Mouse (Mus musculus) megakaryocyte, adult 5-6 weeks (primary cell): ENCODE data around the gene Enoph1. TPM values are rescaled to one million over a fixed set of nuclear protein-coding genes. Genes with fewer than 3 reads are reported as not detected.

Source experiments
- ATAC-seq: 2 replicates; pipeline ENCODE4 v1.8.0; 2016; ENCODE audit warnings: mild to moderate bottlenecking, inconsistent platforms; ENCODE audit not compliant: poor library complexity, severe bottlenecking
- total RNA-seq, 2 experiments: library from RNA; stranded (forward) in 1 of 2; stranded (reverse) in 1 of 2; fragments of 153-499, 151-499 nt in 1 of 2; fragments of 221-1000, 200-1000 nt in 1 of 2; gene quantifications; 2 replicates each; pipeline versions ENCODE4 v1.2.3 to v1.2.4; 2015 to 2017

The Enoph1 gene
- total RNA-seq, 2 experiments from 2014 or later, result 35.1 to 36.5 TPM

- ATAC-seq, result peak; percentile 72
Observed at GRCm38 (mm10) chr5:100038714-100039601, 827 bp upstream of the Enoph1 start.

DNA sequence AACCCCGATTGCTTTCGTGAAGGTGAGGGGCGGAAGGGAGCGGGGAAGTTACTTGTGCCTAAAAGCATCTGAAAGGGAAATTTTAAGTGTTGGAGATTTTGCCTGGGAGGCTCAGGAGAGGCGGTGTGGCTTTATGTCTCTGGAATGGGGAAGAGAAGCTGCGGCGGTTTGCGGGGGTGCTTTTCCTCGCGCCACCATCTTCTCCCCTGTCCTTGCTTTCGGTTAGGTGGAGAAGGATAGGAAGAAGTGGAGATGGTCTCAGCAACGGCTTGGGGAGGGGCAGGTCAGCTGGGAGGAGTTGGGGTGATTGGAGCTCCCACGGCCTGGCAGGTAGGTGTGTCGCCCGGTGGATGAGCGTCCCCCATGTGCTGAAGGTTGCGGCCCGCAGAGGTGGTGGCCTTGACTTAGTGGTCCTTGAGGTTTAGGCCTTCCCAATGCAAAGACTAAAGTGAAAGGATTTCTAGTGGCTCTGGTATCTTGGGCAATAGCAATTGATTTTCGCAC is 548 bp downstream of the Enoph1 start:
- peak; percentile 20 for ATAC-seq

DNA sequence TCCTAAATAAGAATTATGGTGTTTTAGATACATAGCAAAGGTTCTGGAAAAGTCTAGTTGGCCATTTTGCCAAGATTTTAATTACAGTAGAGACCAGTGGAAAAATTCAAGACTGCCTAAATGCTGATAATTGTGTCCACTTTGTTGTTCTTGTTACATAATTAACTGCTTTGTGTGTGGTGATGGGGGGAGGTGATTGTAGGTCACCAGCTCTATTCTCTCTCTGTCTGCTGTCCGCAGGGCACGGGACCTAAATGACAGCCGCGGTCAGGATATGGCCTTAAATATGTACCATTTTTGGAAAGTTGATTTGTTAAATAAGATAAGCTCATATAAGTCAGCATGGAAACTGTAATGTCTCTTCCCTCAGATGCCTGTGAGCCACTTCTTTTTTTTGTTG is 1.5 kb downstream of the Enoph1 start:
- ATAC-seq, result no peak

DNA sequence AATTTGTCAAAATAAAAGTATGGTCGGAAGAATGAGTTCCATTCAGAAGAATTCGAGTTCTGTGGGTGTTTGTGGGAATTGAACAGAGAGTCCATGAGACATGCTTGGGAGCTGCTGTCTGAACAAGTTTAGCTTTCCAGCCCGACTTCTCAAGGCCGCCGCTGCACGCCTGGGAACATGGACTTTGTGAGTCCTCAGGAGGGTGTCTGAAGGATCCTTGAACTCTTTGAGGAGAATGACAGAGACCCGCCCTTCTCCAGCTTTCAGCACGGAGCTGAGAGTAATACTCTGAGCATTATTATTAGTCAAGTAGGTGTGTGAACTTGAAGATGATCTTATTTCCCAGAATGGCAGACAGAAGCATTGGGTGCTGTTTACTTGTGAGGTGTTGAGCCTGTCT is 2.7 kb downstream of the Enoph1 start:
- ATAC-seq, result no peak

- ATAC-seq, result no peak
Observed at GRCm38 (mm10) chr5:100043361-100043760, 3.6 kb downstream of the Enoph1 start.

- no peak for ATAC-seq
Observed at GRCm38 (mm10) chr5:100044030-100044429, 4.2 kb downstream of the Enoph1 start.

DNA sequence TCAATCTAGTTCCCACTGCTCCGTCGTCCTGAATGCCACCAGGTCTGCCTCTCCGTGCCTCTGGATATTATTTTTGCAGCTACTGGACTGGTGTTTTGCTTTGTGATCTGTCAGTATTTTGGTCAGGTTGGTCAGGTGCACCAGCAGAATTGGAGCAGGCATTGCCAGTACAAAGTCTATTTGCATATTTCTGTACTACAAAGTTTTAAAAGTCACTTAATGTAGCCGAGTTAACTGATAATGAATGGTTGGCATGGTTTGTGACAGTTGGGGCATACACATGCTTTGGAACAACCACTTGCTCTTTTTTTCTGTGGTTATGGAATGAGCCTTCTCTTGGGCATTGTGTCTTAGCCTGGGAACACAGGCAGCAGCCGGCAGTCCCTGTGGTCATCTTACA is 4.8 kb downstream of the Enoph1 start:
- no peak for ATAC-seq

GRCm38 (mm10) chr5:100046096-100046495 is 6.3 kb downstream of the Enoph1 start:
- no peak for ATAC-seq

- ATAC-seq, result no peak
Observed at GRCm38 (mm10) chr5:100047143-100047640, 7.4 kb downstream of the Enoph1 start.

GRCm38 (mm10) chr5:100047871-100048270 is 8.1 kb downstream of the Enoph1 start:
- no peak for ATAC-seq

DNA sequence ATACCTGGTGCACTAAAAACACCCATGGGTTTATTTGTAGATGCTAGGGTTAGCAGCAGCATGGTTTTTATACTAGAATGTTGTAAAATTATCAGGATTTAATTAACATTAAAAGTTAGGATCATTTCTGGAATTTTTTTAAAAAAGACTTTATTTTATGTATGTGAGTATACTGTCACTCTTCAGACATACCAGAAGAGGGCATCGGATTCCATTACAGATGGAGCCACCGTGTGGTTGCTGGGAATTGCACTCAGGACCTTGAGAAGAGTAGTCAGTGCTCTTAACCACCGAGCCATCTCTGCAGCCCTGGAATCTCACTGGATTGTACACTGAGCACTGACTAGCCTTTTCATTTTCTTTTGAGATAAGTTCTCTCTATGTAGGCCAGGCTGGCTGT is 10.1 kb downstream of the Enoph1 start:
- ATAC-seq, result no peak

GRCm38 (mm10) chr5:100052728-100053127 is 12.9 kb downstream of the Enoph1 start:
- no peak for ATAC-seq

DNA sequence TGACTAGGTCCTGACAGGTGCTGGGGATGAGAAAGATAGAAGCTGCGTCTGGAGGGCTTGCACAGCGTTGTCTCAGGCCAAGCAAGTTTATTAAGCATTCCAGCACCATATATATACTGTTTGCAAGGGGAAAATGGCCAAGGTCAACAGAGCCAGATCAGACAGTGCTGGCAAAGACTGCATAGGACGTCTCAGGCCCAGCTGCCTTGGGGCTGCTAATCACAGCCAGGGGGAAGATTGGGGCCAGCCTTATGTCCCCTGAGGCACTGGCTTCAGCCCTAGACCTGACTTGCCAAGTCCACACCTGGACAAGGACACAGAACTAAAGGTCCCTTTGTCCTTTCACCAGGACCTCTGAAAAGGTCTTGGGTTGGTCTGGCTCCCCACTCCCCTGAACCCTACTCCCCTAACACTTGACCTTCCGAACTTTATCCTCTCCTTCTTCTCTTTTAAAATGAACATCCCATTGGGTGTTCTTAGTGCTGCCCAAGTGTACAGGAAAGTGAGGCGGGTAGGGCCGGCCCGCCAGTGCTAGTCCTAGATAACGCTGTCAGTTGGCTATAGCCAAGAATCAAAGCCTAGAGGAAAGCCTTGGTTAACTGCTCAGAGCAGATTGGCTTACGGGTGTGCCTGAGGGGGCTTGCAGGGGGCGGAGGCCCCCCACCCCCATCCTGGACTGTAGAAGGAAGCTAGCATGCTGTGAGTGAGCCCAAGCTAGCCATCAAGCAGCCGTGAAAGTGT is 15.2 kb downstream of the Enoph1 start:
- no peak for ATAC-seq

GRCm38 (mm10) chr5:100055866-100056369 is 16.1 kb downstream of the Enoph1 start:
- ATAC-seq, result no peak

- no peak for ATAC-seq
Observed at GRCm38 (mm10) chr5:100057461-100058209, 17.9 kb downstream of the Enoph1 start.

DNA sequence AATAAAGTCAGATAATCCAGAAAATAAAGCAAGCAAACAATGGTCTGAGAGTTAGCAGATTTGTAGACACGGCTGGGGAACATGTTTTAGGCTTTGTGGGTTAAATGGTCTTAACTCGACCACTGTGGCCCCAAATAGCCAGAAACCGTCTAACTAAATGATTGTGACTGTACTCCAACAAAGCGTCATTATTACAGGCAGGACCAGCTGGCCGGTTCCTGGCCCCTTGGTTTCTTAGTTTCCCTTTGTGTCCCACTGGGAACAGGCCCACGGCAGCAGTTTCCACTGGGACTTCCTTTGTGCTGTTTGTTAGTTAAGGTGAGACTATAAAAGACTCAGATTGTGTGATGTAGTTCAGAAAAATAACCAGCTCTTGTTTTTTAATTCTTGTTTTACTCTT is 18.9 kb downstream of the Enoph1 start:
- no peak for ATAC-seq

GRCm38 (mm10) chr5:100059326-100059725 is 19.5 kb downstream of the Enoph1 start:
- ATAC-seq, result no peak

DNA sequence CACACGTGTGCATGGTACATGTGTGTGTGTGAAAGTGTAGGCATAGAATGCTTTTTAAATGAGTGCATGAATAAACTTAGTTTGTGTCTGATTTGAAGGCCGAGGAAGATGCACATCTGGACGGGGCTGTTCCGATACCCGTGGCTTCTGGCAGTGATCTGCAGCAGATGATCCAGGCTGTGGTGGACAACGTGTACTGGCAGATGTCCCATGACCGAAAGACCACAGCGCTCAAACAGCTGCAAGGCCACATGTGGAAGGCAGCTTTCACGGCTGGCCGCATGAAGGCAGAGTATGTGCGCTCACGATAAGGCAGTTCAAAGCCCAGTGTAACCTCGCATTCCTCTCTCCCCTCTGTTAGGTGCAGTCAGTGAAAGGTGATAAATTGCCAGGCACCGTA is 21.1 kb downstream of the Enoph1 start:
- no peak for ATAC-seq

- ATAC-seq, result no peak
Observed at GRCm38 (mm10) chr5:100067579-100067978, 27.8 kb downstream of the Enoph1 start.

GRCm38 (mm10) chr5:100069526-100069925 is 29.7 kb downstream of the Enoph1 start:
- no peak for ATAC-seq

- peak; percentile 100 for ATAC-seq
Observed at GRCm38 (mm10) chr5:100070255-100070654, 30.5 kb downstream of the Enoph1 start.
